In genomic region chr1:43310711-43311695, GRCm38 (mm10) we compare ENCODE assay signal across 9 mouse cellular contexts.
A peak's percentile ranks its signal among the peaks of the same experiment; 100 is the strongest.
DNase-seq lines count a peak whose midpoint lies in the region; ATAC-seq and TF ChIP-seq lines count a peak whose summit lies in the region.
"Had no signal": no experiment of that assay in that cellular context is flagged by ENCODE, and none has a peak within 500 bp of the region (broad histone marks: within the 10 kb centered on the region; RNA-seq: fewer than 3 reads in every experiment).

No protein-coding gene starts in this region.

- H3K27ac ChIP-seq in layer of hippocampus, adult 2 months, result peak overlapping the region; percentile 68
- H3K27ac ChIP-seq in embryonic facial prominence, embryonic 11.5 days (replicated peaks; ENCODE audit: low read depth, low read length), result no peak overlapping the region; the same call in 1 of the 2 replicates
- H3K27ac ChIP-seq in hindbrain, postnatal 0 days, result no peak overlapping the region

- H3K9me3 ChIP-seq in embryonic facial prominence, embryonic 11.5 days (replicated peaks; ENCODE audit: control insufficient read depth, low read length), result no peaks in the 10 kb centered on the region
- H3K9me3 ChIP-seq in hindbrain, postnatal 0 days (ENCODE audit: low read length), result no peaks in the 10 kb centered on the region

- H3K36me3 ChIP-seq in embryonic facial prominence, embryonic 11.5 days (replicated peaks; ENCODE audit: control insufficient read depth, insufficient read depth, low read depth, low read length), result no peaks in the 10 kb centered on the region
- H3K36me3 ChIP-seq in hindbrain, postnatal 0 days (ENCODE audit: insufficient read depth, low read length), result no peaks in the 10 kb centered on the region

- no peak for TF ChIP-seq CTCF in layer of hippocampus, adult 2 months (conservative IDR thresholded peaks at IDR 0.05)
- no peak for TF ChIP-seq CTCF in hindbrain, postnatal 0 days (IDR thresholded peaks at IDR 0.05; ENCODE audit: low read depth)

- H3K4me3 ChIP-seq in layer of hippocampus, adult 2 months, result peak overlapping the region; percentile 11; the same call in 1 of the 2 replicates
- H3K4me3 ChIP-seq in embryonic facial prominence, embryonic 11.5 days (ENCODE audit: low read depth, low read length), result no peak overlapping the region
- no peak overlapping the region for H3K4me3 ChIP-seq in hindbrain, postnatal 0 days (ENCODE audit: low read length)

- no peaks in the 10 kb centered on the region for H3K27me3 ChIP-seq in embryonic facial prominence, embryonic 11.5 days (ENCODE audit: control insufficient read depth, insufficient read depth, low read length)
- no peaks in the 10 kb centered on the region for H3K27me3 ChIP-seq in hindbrain, postnatal 0 days (ENCODE audit: insufficient read depth, low read length)
- H3K27me3 ChIP-seq: Patski had no signal

- H3K4me2 ChIP-seq in embryonic facial prominence, embryonic 11.5 days (ENCODE audit: low read depth, low read length), result 0 out of 2 replicates have a peak overlapping the region, but pooled peaks have one; percentile 16
- peak overlapping the region; percentile 14; the same call in 1 of the 2 replicates for H3K4me2 ChIP-seq in hindbrain, postnatal 0 days (ENCODE audit: low read depth, low read length)

- no peak for ATAC-seq in embryonic facial prominence, embryonic 11.5 days (replicated peaks; ENCODE audit: insufficient number of reproducible peaks, low FRiP score, low TSS enrichment, low read depth)
- ATAC-seq in hindbrain, postnatal 0 days, result peak; percentile 70
- ATAC-seq: Patski had no signal

- WGBS in embryonic facial prominence, embryonic 11.5 days, result 37% methylated on average over 16 of the region's 16 CpGs
- 55% methylated on average over 16 of the region's 16 CpGs for WGBS in hindbrain, postnatal 0 days

- DNase-seq in layer of hippocampus, adult 2 months (ENCODE audit: low spot score in 2 of 2), result no peak
- no peak for DNase-seq in layer of hippocampus, adult 9-11 months
- peak; percentile 62 for DNase-seq in embryonic facial prominence, embryonic 11.5 days (ENCODE audit: low spot score)
- peak; percentile 16 for DNase-seq in hindbrain, postnatal 0 days (ENCODE audit: low spot score)
- DNase-seq in mesoderm, embryonic 11.5 days (ENCODE audit: low read depth, low spot score), result peak; percentile 15
- DNase-seq in cerebellum, adult 9-11 months, result no peak
- DNase-seq in spleen, postnatal 36 days (ENCODE audit: low spot score in 2 of 2), result no peak
- DNase-seq in cerebellum, adult 11-12 months, result no peak

- H3K9ac ChIP-seq in embryonic facial prominence, embryonic 11.5 days (replicated peaks; ENCODE audit: low read length), result no peak overlapping the region
- H3K9ac ChIP-seq in hindbrain, postnatal 0 days (replicated peaks; ENCODE audit: low read length), result no peak overlapping the region

- no peaks in the 10 kb centered on the region for H3K4me1 ChIP-seq in embryonic facial prominence, embryonic 11.5 days (ENCODE audit: control insufficient read depth, insufficient read depth, low read length)
- no peaks in the 10 kb centered on the region for H3K4me1 ChIP-seq in hindbrain, postnatal 0 days (ENCODE audit: insufficient read depth, low read length)

Comparison
In these comparisons a context has a peak if more than half of its experiments do, and no peak if none do; other contexts are left out.
1. DNase-seq: peak in embryonic facial prominence, embryonic 11.5 days (single experiment), hindbrain, postnatal 0 days (single experiment) and mesoderm, embryonic 11.5 days (single experiment); none in layer of hippocampus, adult 2 months (0 of 2), layer of hippocampus, adult 9-11 months (single experiment), cerebellum, adult 9-11 months (single experiment), spleen, postnatal 36 days (0 of 2) and cerebellum, adult 11-12 months (single experiment).